Mouse (Mus musculus) bone marrow, adult 2 months (tissue): Measurements from ENCODE around the gene Gm45521. TPM values are rescaled to one million over a fixed set of nuclear protein-coding genes. Genes with fewer than 3 reads are reported as not detected.

Experiments used
- H3K27ac ChIP-seq: fragments of 200-500 bp; 2 replicates; pipeline ENCODE4 v1.5.1; 2012; ENCODE audit warnings: low read depth, mild to moderate bottlenecking, control low read depth, inconsistent platforms, low read length; ENCODE audit not compliant: control insufficient read depth, poor library complexity, insufficient read depth
- H3K4me1 ChIP-seq: fragments of 200-500 bp; 2 replicates; pipeline ENCODE4 v1.6.1; 2011; ENCODE audit warnings: low read length; ENCODE audit not compliant: control insufficient read depth, insufficient read depth
- H3K4me3 ChIP-seq: fragments of 200-500 bp; replicated peaks from 2 replicates; pipeline ENCODE3; 2011; ENCODE audit warnings: mild to moderate bottlenecking, low read depth, low read length, control low read depth; ENCODE audit not compliant: control insufficient read depth
- CTCF ChIP-seq: fragments of 200-500 bp; IDR thresholded peaks from 2 replicates; pipeline ENCODE4 v1.5.1; 2011; ENCODE audit warnings: low read length, control low read depth; ENCODE audit not compliant: control insufficient read depth, insufficient read depth
- POLR2A ChIP-seq: fragments of 200-500 bp; IDR thresholded peaks from 2 replicates; pipeline ENCODE4 v1.6.1; 2011; ENCODE audit warnings: low read depth, mild to moderate bottlenecking, control low read depth, low read length, borderline replicate concordance; ENCODE audit not compliant: control insufficient read depth
- WGBS: fragments of 180-500 bp; shearing (Covaris S2); methylation state at CpG from one replicate; pipeline ENCODE4 v1.1.7; 2018; 5-methylcytosine and 5-hydroxymethylcytosine counted together
- polyA plus RNA-seq: library from polyadenylated mRNA; stranded (reverse); fragments of >200 nt; gene quantifications from 2 replicates; pipeline ENCODE4 v1.2.4, GENCODE M21; 2011; ENCODE audit warnings: low replicate concordance; ENCODE audit not compliant: missing spikeins, insufficient read depth, insufficient read length

Gm45521 gene
- polyA plus RNA-seq, 1 experiment: not detected

DNA sequence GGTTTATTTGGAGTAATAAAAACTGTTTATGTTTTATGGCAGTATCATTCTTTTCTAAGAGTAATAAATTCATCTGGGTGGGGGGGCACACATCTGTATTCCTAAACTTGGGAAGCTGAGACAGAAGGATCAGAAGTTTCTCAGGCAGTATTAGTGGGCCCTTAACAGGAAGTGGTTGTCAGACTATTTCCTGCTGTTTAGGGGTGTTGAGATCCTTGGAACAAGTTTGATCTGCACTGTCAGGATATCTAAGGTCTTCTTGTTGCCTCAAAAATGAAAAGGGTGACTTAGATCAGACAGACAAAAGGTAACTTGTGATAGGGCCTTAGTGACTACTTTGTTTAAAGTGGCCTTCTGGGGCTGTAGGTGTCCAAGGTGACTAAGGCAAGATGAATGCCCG, 21.1 kb downstream of the Gm45521 start:
- 73% methylated on average over 1 of the region's 1 CpGs for WGBS
- no peaks in the 10 kb centered on the region for H3K4me1 ChIP-seq
- TF ChIP-seq POLR2A: no peak
- no peak for TF ChIP-seq CTCF
- no peak overlapping the region for H3K4me3 ChIP-seq
- no peak overlapping the region for H3K27ac ChIP-seq

- Histone ChIP-seq H3K4me3 (no peak overlapping the region), H3K27ac (no peak overlapping the region), H3K4me1 (no peaks in the 10 kb centered on the region)
- TF ChIP-seq CTCF (no peak), POLR2A (no peak)
- 88% methylated on average over 1 of the region's 1 CpGs for WGBS
Measured at GRCm38 (mm10) chr14:7981226-7981625, 24.1 kb downstream of the Gm45521 start.

DNA sequence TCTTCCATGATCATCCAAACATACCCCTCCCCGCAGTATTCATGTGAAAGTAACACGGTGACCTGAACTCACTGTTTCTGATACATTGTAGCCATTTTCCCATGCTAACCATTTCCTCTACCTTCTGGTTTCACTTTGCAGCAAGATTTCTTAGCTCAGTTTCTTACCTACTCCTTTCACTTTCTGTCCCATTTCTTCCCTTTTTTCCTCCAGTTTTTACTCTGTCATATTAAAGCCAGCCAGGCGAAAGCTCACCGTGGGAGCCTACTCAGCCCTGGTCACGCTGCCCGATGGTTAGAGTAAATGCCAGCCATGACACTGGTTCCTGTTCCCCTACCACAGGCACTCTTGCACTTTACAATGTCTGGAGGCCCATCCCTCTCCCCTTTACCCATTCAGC, 29.8 kb downstream of the Gm45521 start:
- H3K27ac ChIP-seq: no peak overlapping the region
- TF ChIP-seq POLR2A: no peak
- no peak for TF ChIP-seq CTCF
- H3K4me1 ChIP-seq: no peaks in the 10 kb centered on the region; the same call in 1 of the 2 replicates

DNA sequence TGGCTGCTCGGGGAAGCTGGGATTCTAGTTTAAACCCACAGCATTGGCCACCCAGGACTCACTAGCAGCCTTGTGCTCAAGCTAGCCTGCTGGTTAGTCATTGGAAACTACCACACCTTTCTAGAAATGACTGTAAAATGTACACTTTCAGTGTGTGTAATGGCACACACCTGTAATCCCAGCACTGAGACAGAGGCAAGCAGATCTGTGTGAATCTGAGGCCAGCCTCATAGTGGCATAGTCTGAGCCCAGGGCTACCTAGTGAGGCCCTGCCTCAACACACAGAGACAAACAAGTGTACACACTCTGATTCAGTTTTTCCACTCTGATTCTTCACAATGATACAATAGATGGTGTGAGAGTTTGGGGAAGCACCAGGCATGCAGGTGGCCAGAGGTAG, 32.3 kb downstream of the Gm45521 start:
- TF ChIP-seq CTCF (no peak), POLR2A (no peak)
- peaks cover 3% of the 10 kb centered on the region; the same call in 1 of the 2 replicates for H3K4me1 ChIP-seq

More for the DNA sequence above, 29.8 kb downstream of the Gm45521 start:
- WGBS: 61% methylated on average over 6 of the region's 6 CpGs
- no peak overlapping the region for H3K4me3 ChIP-seq

DNA sequence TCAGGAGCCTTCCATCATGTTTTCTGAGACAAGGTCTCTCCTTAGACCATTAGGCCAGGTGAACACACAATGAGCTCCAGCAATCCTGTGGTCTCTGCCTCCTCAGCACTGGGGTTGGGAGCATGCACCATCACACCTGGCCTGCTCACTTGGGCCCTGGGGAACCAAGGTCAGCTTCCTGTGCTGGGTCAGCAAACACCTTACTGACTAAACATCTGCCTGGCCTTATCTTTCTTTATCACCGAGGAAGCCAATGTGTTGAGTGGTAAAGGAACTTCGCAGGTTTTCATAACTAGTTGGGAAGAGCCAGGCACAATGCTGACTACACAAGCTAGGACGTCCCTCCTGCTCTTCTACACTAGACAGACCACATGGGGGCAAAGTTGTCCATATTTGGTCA, 32.9 kb downstream of the Gm45521 start:
- no peak overlapping the region for H3K4me3 ChIP-seq
- H3K27ac ChIP-seq: no peak overlapping the region
- peaks cover 4% of the 10 kb centered on the region; the same call in 1 of the 2 replicates for H3K4me1 ChIP-seq
- 34% methylated on average over 3 of the region's 3 CpGs for WGBS
- no peak for TF ChIP-seq CTCF
- no peak for TF ChIP-seq POLR2A

More for the DNA sequence above, 32.3 kb downstream of the Gm45521 start:
- no peak overlapping the region for H3K27ac ChIP-seq
- WGBS: 61% methylated on average over 1 of the region's 1 CpGs
- no peak overlapping the region for H3K4me3 ChIP-seq

DNA sequence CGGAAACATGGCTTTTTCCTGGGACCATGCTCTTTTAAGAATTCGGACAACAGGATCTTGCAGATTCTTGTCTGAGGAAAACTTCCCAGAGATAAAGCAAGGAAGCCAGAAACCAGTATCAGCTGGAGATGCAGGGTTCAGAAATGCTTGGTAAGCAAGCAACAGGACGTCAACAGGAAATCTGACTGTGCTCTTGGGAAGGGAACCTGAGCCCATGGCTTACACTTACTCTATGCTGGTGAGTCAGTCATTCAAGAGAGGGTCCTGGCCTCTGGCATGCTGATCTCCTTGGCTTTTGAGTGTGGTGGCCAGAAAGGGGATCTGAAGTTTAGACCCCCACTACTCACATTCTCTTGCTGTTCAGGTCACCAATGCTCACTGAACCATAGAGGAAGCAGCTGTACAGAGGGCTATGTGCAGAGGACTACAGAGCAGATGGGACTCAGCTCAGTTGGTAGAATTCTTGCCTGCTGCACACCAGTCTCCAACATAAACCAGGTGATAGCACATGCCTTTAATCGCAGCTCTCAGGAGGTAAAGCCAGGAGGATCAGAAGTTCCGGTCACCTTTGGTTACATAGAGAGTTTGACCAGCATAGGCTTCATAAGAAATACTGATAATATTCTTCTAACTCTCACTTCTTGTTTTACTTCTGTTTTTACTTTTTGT, 34.2 kb downstream of the Gm45521 start:
- 65% methylated on average over 5 of the region's 5 CpGs for WGBS
- Histone ChIP-seq H3K4me3 (no peak overlapping the region), H3K27ac (peak overlapping the region; percentile 44), H3K4me1 (peaks cover 7% of the 10 kb centered on the region; the same call in 1 of the 2 replicates)
- no peak for TF ChIP-seq POLR2A
- TF ChIP-seq CTCF: no peak

GRCm38 (mm10) chr14:7992158-7992557, 35.1 kb downstream of the Gm45521 start:
- H3K4me1 ChIP-seq: peaks cover 7% of the 10 kb centered on the region; the same call in 1 of the 2 replicates
- peak overlapping the region; percentile 62 for H3K27ac ChIP-seq
- H3K4me3 ChIP-seq: no peak overlapping the region
- TF ChIP-seq CTCF (no peak), POLR2A (no peak)
- 69% methylated on average over 6 of the region's 6 CpGs for WGBS

DNA sequence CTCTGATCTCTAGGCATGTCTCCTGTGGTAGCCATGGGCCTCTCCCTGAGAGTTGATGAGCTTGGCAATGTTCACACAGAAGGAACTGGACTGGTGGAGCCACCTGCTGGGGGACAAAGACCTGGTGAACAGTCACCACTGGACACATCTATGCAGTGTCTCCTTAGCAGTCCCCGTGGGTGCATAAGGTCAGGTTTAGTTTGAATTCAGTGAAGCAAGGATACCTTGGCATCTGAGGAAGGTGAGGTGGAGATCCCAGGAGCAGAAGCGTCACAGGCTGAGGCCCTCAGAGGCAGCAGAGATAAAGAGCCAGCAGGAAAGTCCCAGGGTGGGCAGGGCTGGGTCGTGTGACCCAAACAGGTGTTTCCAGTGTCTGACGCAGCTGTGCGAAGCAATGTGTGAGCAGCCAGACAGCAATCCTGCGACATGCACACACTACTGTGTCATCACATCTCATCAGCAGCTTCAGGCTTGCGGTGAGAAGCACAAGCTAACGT, 37.2 kb downstream of the Gm45521 start, which contains the start of gene Dnase1l3:
Gene Dnase1l3 (minus strand): TSS at position 303 of the 497 bp plus-strand sequence.
- H3K4me3 ChIP-seq: no peak within 1 kb of the TSS

More for the DNA sequence above, 37.2 kb downstream of the Gm45521 start, which contains the start of gene Dnase1l3:
- TF ChIP-seq POLR2A (no peak), CTCF (peak; percentile 69)
- Histone ChIP-seq H3K4me1 (peaks cover 7% of the 10 kb centered on the region; the same call in 1 of the 2 replicates), H3K27ac (no peak within 1 kb of the TSS)
- WGBS: 38% methylated on average over 8 of the region's 8 CpGs
